Mouse (Mus musculus) stomach, embryonic 15.5 days (tissue): ENCODE data around the gene Aplnr. TPM values are rescaled to one million over a fixed set of nuclear protein-coding genes. Genes with fewer than 3 reads are reported as not detected.
A peak's percentile ranks its signal among the peaks of the same experiment; 100 is the strongest.

Experiments used
- ATAC-seq: fragments of 200-750 bp; cut with Nextera tagmentation; 2 replicates; pipeline ENCODE4 v1.8.0; 2017; ENCODE audit warnings: low read depth, moderate number of reproducible peaks, moderate TSS enrichment; ENCODE audit not compliant: insufficient read depth, low FRiP score
- H3K27ac ChIP-seq: fragments of 300-500 bp; sonication (generic); 2 replicates; pipeline ENCODE4 v1.5.1; 2015; ENCODE audit warnings: mild to moderate bottlenecking, inconsistent platforms
- H3K27me3 ChIP-seq: fragments of 300-500 bp; sonication (generic); replicated peaks from 2 replicates; pipeline ENCODE4 v1.6.1; 2015; ENCODE audit warnings: inconsistent platforms
- H3K36me3 ChIP-seq: fragments of 300-500 bp; sonication (generic); 2 replicates; pipeline ENCODE4 v1.6.1; 2015; ENCODE audit warnings: inconsistent platforms
- H3K4me1 ChIP-seq: fragments of 300-500 bp; sonication (generic); 2 replicates; pipeline ENCODE4 v1.6.1; 2015; ENCODE audit warnings: inconsistent platforms
- H3K4me2 ChIP-seq: fragments of 300-500 bp; sonication (generic); 2 replicates; pipeline ENCODE4 v1.6.1; 2015; ENCODE audit warnings: mild to moderate bottlenecking, inconsistent platforms
- H3K4me3 ChIP-seq: fragments of 300-500 bp; sonication (generic); replicated peaks from 2 replicates; pipeline ENCODE4 v1.5.1; 2015; ENCODE audit warnings: inconsistent platforms
- H3K9ac ChIP-seq: fragments of 300-500 bp; sonication (generic); 2 replicates; pipeline ENCODE4 v1.6.1; 2015; ENCODE audit warnings: inconsistent platforms
- H3K9me3 ChIP-seq: fragments of 300-500 bp; sonication (generic); 2 replicates; pipeline ENCODE4 v1.6.1; 2016; ENCODE audit warnings: inconsistent platforms
- WGBS: fragments of 180-500 bp; shearing (Covaris S2); methylation state at CpG from one replicate; pipeline ENCODE4 v1.1.7; 2015; 5-methylcytosine and 5-hydroxymethylcytosine counted together
- polyA plus RNA-seq: library from polyadenylated mRNA; unstranded; fragments of >200 nt; fragmentation: Nextera tagmentation; extraction: Ambion mirVana; gene quantifications from 2 replicates; pipeline ENCODE4 v1.2.1, GENCODE M21; 2015

The Aplnr gene
- polyA plus RNA-seq = 65.3 and 72.1 TPM in 2 replicates

GRCm38 (mm10) chr2:85136089-85136488 is at the start of gene Aplnr:
TSS of gene Aplnr (plus strand) at chr2:85136225.
- no peaks in the 10 kb centered on the region for H3K36me3 ChIP-seq
- no peak within 1 kb of the TSS for H3K9ac ChIP-seq
- WGBS = 22% methylated on average over 4 of the region's 4 CpGs
- no peak within 1 kb of the TSS for H3K4me2 ChIP-seq
- no peak; the same call in 1 of the 2 replicates for ATAC-seq
- H3K27me3 ChIP-seq = no peaks in the 10 kb centered on the region
- peak within 1 kb of the TSS; percentile 23; the same call in 1 of the 2 replicates for H3K4me3 ChIP-seq
- no peaks in the 10 kb centered on the region for H3K9me3 ChIP-seq
- no peaks in the 10 kb centered on the region for H3K4me1 ChIP-seq
- H3K27ac ChIP-seq = no peak within 1 kb of the TSS

GRCm38 (mm10) chr2:85088716-85089646 is 47.0 kb upstream of the Aplnr start:
- Histone ChIP-seq H3K9me3 (no peaks in the 10 kb centered on the region), H3K4me3 (no peak overlapping the region), H3K9ac (no peak overlapping the region), H3K4me1 (peaks cover 5% of the 10 kb centered on the region; the same call in 1 of the 2 replicates), H3K4me2 (no peak overlapping the region), H3K36me3 (0 out of 2 replicates have a peak, but pooled peaks cover 3% of the 10 kb centered on the region), H3K27me3 (no peaks in the 10 kb centered on the region), H3K27ac (0 out of 2 replicates have a peak overlapping the region, but pooled peaks have one; percentile 41)
- ATAC-seq = peak; percentile 86
- WGBS = 46% methylated on average over 11 of the region's 11 CpGs

GRCm38 (mm10) chr2:85091325-85091724 is 44.7 kb upstream of the Aplnr start:
- Histone ChIP-seq H3K36me3 (no peaks in the 10 kb centered on the region), H3K27me3 (no peaks in the 10 kb centered on the region), H3K9ac (no peak overlapping the region), H3K27ac (no peak overlapping the region), H3K9me3 (no peaks in the 10 kb centered on the region), H3K4me2 (no peak overlapping the region), H3K4me3 (no peak overlapping the region), H3K4me1 (peaks cover 5% of the 10 kb centered on the region; the same call in 1 of the 2 replicates)
- WGBS = 96% methylated on average over 4 of the region's 4 CpGs
- no peak for ATAC-seq

GRCm38 (mm10) chr2:85093376-85093775 is 42.6 kb upstream of the Aplnr start:
- Histone ChIP-seq H3K4me1 (peaks cover 5% of the 10 kb centered on the region; the same call in 1 of the 2 replicates), H3K27me3 (no peaks in the 10 kb centered on the region), H3K9ac (no peak overlapping the region), H3K4me3 (no peak overlapping the region), H3K9me3 (no peaks in the 10 kb centered on the region), H3K36me3 (no peaks in the 10 kb centered on the region), H3K4me2 (no peak overlapping the region), H3K27ac (no peak overlapping the region)
- ATAC-seq = 0 out of 2 replicates have a peak, but pooled peaks have one; percentile 37
- 63% methylated on average over 1 of the region's 1 CpGs for WGBS

GRCm38 (mm10) chr2:85095906-85096305 is 40.1 kb upstream of the Aplnr start:
- no peaks in the 10 kb centered on the region for H3K9me3 ChIP-seq
- no peaks in the 10 kb centered on the region for H3K27me3 ChIP-seq
- 48% methylated on average over 5 of the region's 5 CpGs for WGBS
- no peak for ATAC-seq
- H3K4me3 ChIP-seq = no peak overlapping the region
- H3K4me1 ChIP-seq = no peaks in the 10 kb centered on the region
- no peak overlapping the region for H3K27ac ChIP-seq
- H3K9ac ChIP-seq = no peak overlapping the region
- H3K36me3 ChIP-seq = no peaks in the 10 kb centered on the region
- H3K4me2 ChIP-seq = no peak overlapping the region

- Histone ChIP-seq H3K27me3 (no peaks in the 10 kb centered on the region), H3K4me1 (no peaks in the 10 kb centered on the region), H3K36me3 (no peaks in the 10 kb centered on the region), H3K27ac (peak overlapping the region; percentile 73), H3K9ac (no peak overlapping the region), H3K4me2 (no peak overlapping the region), H3K9me3 (no peaks in the 10 kb centered on the region), H3K4me3 (no peak overlapping the region)
- ATAC-seq = no peak
- WGBS = 68% methylated on average over 2 of the region's 2 CpGs
Observed at GRCm38 (mm10) chr2:85098014-85098413, 38.0 kb upstream of the Aplnr start.

- Histone ChIP-seq H3K9me3 (no peaks in the 10 kb centered on the region), H3K36me3 (no peaks in the 10 kb centered on the region), H3K9ac (no peak overlapping the region), H3K27ac (peak overlapping the region; percentile 73), H3K4me3 (0 out of 2 replicates have a peak overlapping the region, but pooled peaks have one; percentile 5), H3K4me2 (peak overlapping the region; percentile 3; the same call in 1 of the 2 replicates), H3K4me1 (no peaks in the 10 kb centered on the region), H3K27me3 (no peaks in the 10 kb centered on the region)
- WGBS = 48% methylated on average over 7 of the region's 7 CpGs
- peak; percentile 84 for ATAC-seq
Observed at GRCm38 (mm10) chr2:85098824-85099511, 37.1 kb upstream of the Aplnr start.

GRCm38 (mm10) chr2:85103201-85103600 is 32.8 kb upstream of the Aplnr start:
- no peaks in the 10 kb centered on the region for H3K36me3 ChIP-seq
- 0 out of 2 replicates have a peak, but pooled peaks cover 13% of the 10 kb centered on the region for H3K4me1 ChIP-seq
- no peak overlapping the region for H3K9ac ChIP-seq
- H3K9me3 ChIP-seq = no peaks in the 10 kb centered on the region
- H3K4me3 ChIP-seq = no peak overlapping the region
- whole genome bisulfite sequencing = 80% methylated on average over 8 of the region's 8 CpGs
- H3K27ac ChIP-seq = no peak overlapping the region
- no peaks in the 10 kb centered on the region for H3K27me3 ChIP-seq
- ATAC-seq = no peak
- H3K4me2 ChIP-seq = no peak overlapping the region

- H3K4me1 ChIP-seq = 0 out of 2 replicates have a peak, but pooled peaks cover 13% of the 10 kb centered on the region
- no peak overlapping the region for H3K4me2 ChIP-seq
- H3K9ac ChIP-seq = no peak overlapping the region
- no peaks in the 10 kb centered on the region for H3K9me3 ChIP-seq
- no peaks in the 10 kb centered on the region for H3K36me3 ChIP-seq
- WGBS = 23% methylated on average over 11 of the region's 11 CpGs
- ATAC-seq = peak; percentile 72
- H3K27ac ChIP-seq = peak overlapping the region; percentile 79
- no peak overlapping the region for H3K4me3 ChIP-seq
- no peaks in the 10 kb centered on the region for H3K27me3 ChIP-seq
Observed at GRCm38 (mm10) chr2:85105426-85106013, 30.5 kb upstream of the Aplnr start.

- ATAC-seq = no peak
- no peaks in the 10 kb centered on the region for H3K27me3 ChIP-seq
- WGBS = 46% methylated on average over 7 of the region's 7 CpGs
- 0 out of 2 replicates have a peak, but pooled peaks cover 13% of the 10 kb centered on the region for H3K4me1 ChIP-seq
- H3K9me3 ChIP-seq = no peaks in the 10 kb centered on the region
- no peaks in the 10 kb centered on the region for H3K36me3 ChIP-seq
- no peak overlapping the region for H3K4me3 ChIP-seq
- no peak overlapping the region for H3K4me2 ChIP-seq
- peak overlapping the region; percentile 79 for H3K27ac ChIP-seq
- H3K9ac ChIP-seq = no peak overlapping the region
Observed at GRCm38 (mm10) chr2:85106068-85106790, 29.8 kb upstream of the Aplnr start.

- 55% methylated on average over 4 of the region's 4 CpGs for WGBS
Observed at GRCm38 (mm10) chr2:85106941-85107340, 29.1 kb upstream of the Aplnr start.

More at GRCm38 (mm10) chr2:85106941-85107340, 29.1 kb upstream of the Aplnr start:
- ATAC-seq = peak; percentile 78
- Histone ChIP-seq H3K9ac (no peak overlapping the region), H3K4me3 (no peak overlapping the region), H3K27ac (peak overlapping the region; percentile 79; the same call in 1 of the 2 replicates), H3K27me3 (no peaks in the 10 kb centered on the region), H3K4me2 (no peak overlapping the region), H3K36me3 (no peaks in the 10 kb centered on the region), H3K4me1 (0 out of 2 replicates have a peak, but pooled peaks cover 13% of the 10 kb centered on the region), H3K9me3 (no peaks in the 10 kb centered on the region)
